Mouse (Mus musculus) brain, embryonic 14.5 days (tissue): ENCODE data around the gene Alpk1.

Source experiments
- CTCF ChIP-seq: fragments of 200-500 bp; IDR thresholded peaks from 2 replicates; pipeline ENCODE4 v1.5.1; 2012; ENCODE audit warnings: inconsistent platforms, mild to moderate bottlenecking, moderate library complexity, borderline replicate concordance; ENCODE audit not compliant: insufficient read depth, insufficient read length; ENCODE audit errors: extremely low read depth
- POLR2A ChIP-seq: fragments of 200-500 bp; IDR thresholded peaks from 2 replicates; pipeline ENCODE4 v1.6.1; 2012; ENCODE audit warnings: mild to moderate bottlenecking, inconsistent platforms, borderline replicate concordance; ENCODE audit not compliant: poor library complexity, insufficient read depth, insufficient read length, severe bottlenecking; ENCODE audit errors: extremely low read depth

GRCm38 (mm10) chr3:127788038-127788437 is 7.7 kb upstream of the Alpk1 start:
- no peak for TF ChIP-seq CTCF
- TF ChIP-seq POLR2A, result no peak
